Comparison of ENCODE assay signal across 9 mouse cellular contexts in the genomic region with DNA sequence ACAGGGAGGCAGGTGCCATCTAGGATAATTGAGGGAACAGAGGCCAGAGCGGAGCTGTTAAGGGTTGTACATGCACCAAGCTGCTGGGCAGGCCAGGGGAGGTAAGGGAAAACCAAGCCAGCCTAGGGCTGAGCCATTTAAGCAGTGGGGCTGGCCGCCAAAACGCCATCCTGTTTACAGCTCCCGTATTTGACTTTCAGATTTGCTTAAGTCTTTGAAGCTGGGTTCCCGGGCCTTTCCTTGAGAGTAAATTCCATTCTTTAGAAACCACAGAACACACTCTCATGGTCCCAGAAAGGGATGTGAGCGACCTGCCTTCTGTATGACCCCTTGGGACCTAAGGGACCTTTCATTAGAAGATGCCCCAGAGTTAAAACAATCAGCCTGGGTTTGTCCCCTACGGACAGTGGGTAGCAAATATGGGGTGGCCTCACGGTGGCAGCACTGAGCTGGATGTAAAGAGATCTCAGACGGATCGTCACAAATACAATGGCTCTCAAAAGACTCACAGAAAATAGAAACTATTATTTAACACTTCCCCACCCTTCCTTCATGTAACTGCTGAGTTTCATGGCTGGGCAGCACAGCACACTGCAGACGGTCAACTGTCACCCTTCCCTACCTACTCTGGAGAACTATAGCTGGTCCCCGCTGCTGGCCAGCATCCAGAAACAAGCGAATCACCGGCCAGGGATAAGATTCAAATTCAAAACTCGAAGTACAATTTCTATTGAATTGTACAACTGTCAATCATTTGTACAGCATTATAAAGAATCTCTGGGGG. TPM values are rescaled to one million over a fixed set of nuclear protein-coding genes. Genes with fewer than 3 reads are reported as not detected.
DNase-seq lines count a peak whose midpoint lies in the region; ATAC-seq and TF ChIP-seq lines count a peak whose summit lies in the region.
"Had no signal": no experiment of that assay in that cellular context is flagged by ENCODE, and none has a peak within 500 bp of the region (broad histone marks: within the 10 kb centered on the region; RNA-seq: fewer than 3 reads in every experiment).

No protein-coding gene starts in this region.

- H3K27ac ChIP-seq in embryonic facial prominence, embryonic 12.5 days = no peak overlapping the region
- no peak overlapping the region for H3K27ac ChIP-seq in heart, embryonic 12.5 days (ENCODE audit: poor library complexity, severe bottlenecking)
- H3K27ac ChIP-seq in liver, embryonic 14.5 days = no peak overlapping the region
- H3K27ac ChIP-seq in neural tube, embryonic 15.5 days (replicated peaks) = peak overlapping the region; percentile 60; the same call in 1 of the 2 replicates

- no peaks in the 10 kb centered on the region for H3K4me1 ChIP-seq in embryonic facial prominence, embryonic 12.5 days
- peaks cover 3% of the 10 kb centered on the region; the same call in 1 of the 2 replicates for H3K4me1 ChIP-seq in heart, embryonic 12.5 days (replicated peaks)
- no peaks in the 10 kb centered on the region for H3K4me1 ChIP-seq in liver, embryonic 14.5 days (replicated peaks; ENCODE audit: control insufficient read depth in 2 of 2, insufficient read depth in 2 of 2, low read length in 1 of 2)
- peaks cover 22% of the 10 kb centered on the region for H3K4me1 ChIP-seq in neural tube, embryonic 15.5 days

- H3K9me3 ChIP-seq in embryonic facial prominence, embryonic 12.5 days = no peaks in the 10 kb centered on the region
- no peaks in the 10 kb centered on the region for H3K9me3 ChIP-seq in heart, embryonic 12.5 days (replicated peaks)
- H3K9me3 ChIP-seq in liver, embryonic 14.5 days (ENCODE audit: control insufficient read depth, low read length) = no peaks in the 10 kb centered on the region
- no peaks in the 10 kb centered on the region for H3K9me3 ChIP-seq in neural tube, embryonic 15.5 days (replicated peaks)

- peak; percentile 61 for TF ChIP-seq CTCF in liver, embryonic 14.5 days (IDR thresholded peaks at IDR 0.05; ENCODE audit: low read depth)

- peak overlapping the region; percentile 19; the same call in 1 of the 2 replicates for H3K4me2 ChIP-seq in embryonic facial prominence, embryonic 12.5 days (replicated peaks)
- H3K4me2 ChIP-seq in heart, embryonic 12.5 days = peak overlapping the region; percentile 8; the same call in 1 of the 2 replicates
- H3K4me2 ChIP-seq in liver, embryonic 14.5 days (ENCODE audit: low read depth) = no peak overlapping the region
- peak overlapping the region; percentile 27 for H3K4me2 ChIP-seq in neural tube, embryonic 15.5 days

- H3K27me3 ChIP-seq in embryonic facial prominence, embryonic 12.5 days = peaks cover 8% of the 10 kb centered on the region; the same call in 1 of the 2 replicates
- peaks cover 21% of the 10 kb centered on the region for H3K27me3 ChIP-seq in heart, embryonic 12.5 days (replicated peaks)
- no peaks in the 10 kb centered on the region for H3K27me3 ChIP-seq in liver, embryonic 14.5 days (ENCODE audit: control insufficient read depth, insufficient read depth, low read length)
- H3K27me3 ChIP-seq in neural tube, embryonic 15.5 days (replicated peaks) = peaks cover 5% of the 10 kb centered on the region; the same call in 1 of the 2 replicates

- ATAC-seq in embryonic facial prominence, embryonic 12.5 days (ENCODE audit: insufficient number of reproducible peaks, insufficient read depth, low FRiP score, low TSS enrichment) = peak; percentile 61; the same call in 1 of the 2 replicates
- ATAC-seq in heart, embryonic 12.5 days (ENCODE audit: insufficient number of reproducible peaks, low FRiP score) = no peak
- no peak for ATAC-seq in liver, embryonic 14.5 days (ENCODE audit: insufficient read depth)
- peak; percentile 60; the same call in 1 of the 2 replicates for ATAC-seq in neural tube, embryonic 15.5 days (ENCODE audit: low FRiP score)

- no peak for TF ChIP-seq EP300 in liver, embryonic 14.5 days (IDR thresholded peaks at IDR 0.05; ENCODE audit: low read depth)

- H3K9ac ChIP-seq in embryonic facial prominence, embryonic 12.5 days = no peak overlapping the region
- H3K9ac ChIP-seq in heart, embryonic 12.5 days = no peak overlapping the region
- H3K9ac ChIP-seq in liver, embryonic 14.5 days (replicated peaks) = no peak overlapping the region
- no peak overlapping the region for H3K9ac ChIP-seq in neural tube, embryonic 15.5 days (replicated peaks)

- WGBS in embryonic facial prominence, embryonic 12.5 days = 37% methylated on average over 15 of the region's 15 CpGs
- 45% methylated on average over 15 of the region's 15 CpGs for WGBS in heart, embryonic 12.5 days
- 30% methylated on average over 15 of the region's 15 CpGs for WGBS in liver, embryonic 14.5 days (ENCODE audit: insufficient replicate concordance)
- WGBS in neural tube, embryonic 15.5 days = 25% methylated on average over 15 of the region's 15 CpGs

- H3K4me3 ChIP-seq in embryonic facial prominence, embryonic 12.5 days = no peak overlapping the region
- H3K4me3 ChIP-seq in heart, embryonic 12.5 days = no peak overlapping the region
- no peak overlapping the region for H3K4me3 ChIP-seq in liver, embryonic 14.5 days (ENCODE audit: insufficient read depth in 1 of 2, low read depth in 2 of 2, low read length in 2 of 2)
- no peak overlapping the region for H3K4me3 ChIP-seq in neural tube, embryonic 15.5 days (replicated peaks)
- H3K4me3 ChIP-seq: erythroblast, embryonic 14.5 days had no signal

- no peaks in the 10 kb centered on the region for H3K36me3 ChIP-seq in embryonic facial prominence, embryonic 12.5 days
- H3K36me3 ChIP-seq in heart, embryonic 12.5 days = no peaks in the 10 kb centered on the region
- no peaks in the 10 kb centered on the region for H3K36me3 ChIP-seq in liver, embryonic 14.5 days (replicated peaks; ENCODE audit: control insufficient read depth, insufficient read depth, low read depth)
- H3K36me3 ChIP-seq in neural tube, embryonic 15.5 days = no peaks in the 10 kb centered on the region

- DNase-seq in CD4-positive helper T cell, adult 2 months (ENCODE audit: low read depth, low spot score) = peak; percentile 35
- DNase-seq in adrenal gland, postnatal 36 days = peak; percentile 84 to 90
- peak; percentile 92 for DNase-seq in kidney, postnatal 10 days
- no peak for DNase-seq in liver, embryonic 14.5 days (ENCODE audit: low read depth in 3 of 3, low spot score in 3 of 3)
- DNase-seq in thymus, adult 18-20 months = peak; percentile 14 to 17

RNA-seq across cellular contexts. Expression of a gene that starts 2.0 kb away (rescaled TPM):
- total RNA-seq in adrenal gland, postnatal 36 days (2021) = under 1 TPM; 0.20 TPM
- 1.1 and 1.4 TPM in 2 replicates for polyA plus RNA-seq in embryonic facial prominence, embryonic 12.5 days (2016; fragmentation: Nextera tagmentation; extraction: Ambion mirVana)
- not detected in 2 replicates for polyA plus RNA-seq in heart, embryonic 12.5 days (2016; fragmentation: Nextera tagmentation; extraction: Ambion mirVana)
- polyA plus RNA-seq in liver, embryonic 14.5 days (2012; rRNA removed) = not detected in 2 replicates
- polyA plus RNA-seq in liver, embryonic 14.5 days (2014; fragmentation: Nextera tagmentation; extraction: Ambion mirVana) = not detected in 2 replicates
- polyA plus RNA-seq in neural tube, embryonic 15.5 days (2015; fragmentation: Nextera tagmentation; extraction: Ambion mirVana) = 0.06 and 0.28 TPM in 2 replicates
- polyA plus RNA-seq: erythroblast, embryonic 14.5 days had no signal

RNA-seq across cellular contexts. Expression of a gene that starts 44.5 kb away (rescaled TPM):
- not detected for total RNA-seq in adrenal gland, postnatal 36 days (2021)
- not detected in 2 replicates for polyA plus RNA-seq in embryonic facial prominence, embryonic 12.5 days (2016; fragmentation: Nextera tagmentation; extraction: Ambion mirVana)
- polyA plus RNA-seq in heart, embryonic 12.5 days (2016; fragmentation: Nextera tagmentation; extraction: Ambion mirVana) = not detected in 2 replicates
- not detected in 2 replicates for polyA plus RNA-seq in liver, embryonic 14.5 days (2012; rRNA removed)
- not detected in 2 replicates for polyA plus RNA-seq in liver, embryonic 14.5 days (2014; fragmentation: Nextera tagmentation; extraction: Ambion mirVana)
- polyA plus RNA-seq in neural tube, embryonic 15.5 days (2015; fragmentation: Nextera tagmentation; extraction: Ambion mirVana) = not detected in 2 replicates
- polyA plus RNA-seq: erythroblast, embryonic 14.5 days had no signal

Comparison
In these comparisons a context has a peak if more than half of its experiments do, and no peak if none do; other contexts are left out.
1. DNase-seq: peak in CD4-positive helper T cell, adult 2 months (single experiment), adrenal gland, postnatal 36 days (2 of 2), kidney, postnatal 10 days (single experiment) and thymus, adult 18-20 months (2 of 2); none in liver, embryonic 14.5 days (0 of 3).
2. ATAC-seq: peak in embryonic facial prominence, embryonic 12.5 days (single experiment) and neural tube, embryonic 15.5 days (single experiment); none in heart, embryonic 12.5 days (single experiment) and liver, embryonic 14.5 days (single experiment).